Mouse (Mus musculus) heart, postnatal 25 days (tissue): Measurements from ENCODE around the gene Sele. TPM values are rescaled to one million over a fixed set of nuclear protein-coding genes. Genes with fewer than 3 reads are reported as not detected.
"Not testable (repeated sequence)": the region's sequence is repeated elsewhere in the genome, so short reads cannot be mapped to it uniquely, and the experiment has no call there.

Experiments
- DNase-seq: peaks from one replicate; pipeline ENCODE4 v3.0.0; 2022; ENCODE audit warnings: low spot score
- intact Hi-C: fragments of 180-260 bp; cut with DNase I; formaldehyde crosslinking; loops from one replicate; pipeline ENCODE4 v1.15.1; 2025
- total RNA-seq, 2 experiments: library from RNA; stranded (reverse); gene quantifications; 2 replicates each; pipeline ENCODE4 v1.2.3; 2021

Gene Sele
- total RNA-seq, result under 1 TPM; 0.78 to 0.83 TPM

- DNase-seq, result no peak
- intact Hi-C loops, result no loop called here
Measured at GRCm38 (mm10) chr1:164047934-164048333, at the start of gene Sele. Gene Sele (plus strand): TSS chr1:164048234.

- intact Hi-C loops, result no loop called here
- no peak for DNase-seq
Measured at GRCm38 (mm10) chr1:164001831-164002452, 46.1 kb upstream of the Sele start.

GRCm38 (mm10) chr1:164004311-164004710 lies 43.7 kb upstream of the Sele start:
- no peak for DNase-seq
- intact Hi-C loops, result no loop called here

GRCm38 (mm10) chr1:164009235-164009634 lies 38.8 kb upstream of the Sele start:
- intact Hi-C loops, result loop anchor here (1.0 to 5.0 kb wide), 2 partner anchors 129 to 173 kb away; no protein-coding TSS in a partner anchor
- no peak for DNase-seq

- no peak for DNase-seq
- intact Hi-C loops, result loop anchor here (5.0 kb wide), 1 partner anchor 38 kb away; no protein-coding TSS in a partner anchor
Measured at GRCm38 (mm10) chr1:164014616-164015015, 33.4 kb upstream of the Sele start.

- intact Hi-C loops, result loop anchor here (5.0 kb wide), 1 partner anchor 34 kb away; no protein-coding TSS in a partner anchor
- no peak for DNase-seq
Measured at GRCm38 (mm10) chr1:164018221-164018896, 29.7 kb upstream of the Sele start.

GRCm38 (mm10) chr1:164019789-164020188 lies 28.2 kb upstream of the Sele start:
- DNase-seq, result no peak
- intact Hi-C loops, result loop anchor here (5.0 kb wide), 1 partner anchor 33 kb away; no protein-coding TSS in a partner anchor

GRCm38 (mm10) chr1:164020746-164021145 lies 27.3 kb upstream of the Sele start:
- DNase-seq, intact Hi-C loops: not testable (repeated sequence)

- DNase-seq, intact Hi-C loops: not testable (repeated sequence)
Measured at GRCm38 (mm10) chr1:164022106-164022505, 25.9 kb upstream of the Sele start.

- intact Hi-C loops, result no loop called here
- no peak for DNase-seq
Measured at GRCm38 (mm10) chr1:164025685-164026084, 22.3 kb upstream of the Sele start.

GRCm38 (mm10) chr1:164027416-164027815 lies 20.6 kb upstream of the Sele start:
- intact Hi-C loops, result no loop called here
- no peak for DNase-seq

- DNase-seq, result no peak
- intact Hi-C loops, result no loop called here
Measured at GRCm38 (mm10) chr1:164040385-164041135, 7.5 kb upstream of the Sele start.

- peak; percentile 24 for DNase-seq
- intact Hi-C loops, result no loop called here
Measured at GRCm38 (mm10) chr1:164043549-164043948, 4.5 kb upstream of the Sele start.

- DNase-seq, result no peak
- intact Hi-C loops, result loop anchor here (5.0 kb wide), 1 partner anchor 36 kb away; no protein-coding TSS in a partner anchor
Measured at GRCm38 (mm10) chr1:164053561-164053960, 5.5 kb downstream of the Sele start.

GRCm38 (mm10) chr1:164054800-164055199 lies 6.8 kb downstream of the Sele start:
- DNase-seq, result no peak
- intact Hi-C loops, result loop anchor here (5.0 kb wide), 1 partner anchor 37 kb away; no protein-coding TSS in a partner anchor

- intact Hi-C loops, result no loop called here
- no peak for DNase-seq
Measured at GRCm38 (mm10) chr1:164060071-164060470, 12.0 kb downstream of the Sele start.

GRCm38 (mm10) chr1:164061278-164061677 lies 13.2 kb downstream of the Sele start:
- no peak for DNase-seq

GRCm38 (mm10) chr1:164061925-164062324 lies 13.9 kb downstream of the Sele start, which contains the start of gene Sell:
Gene Sell (plus strand): TSS chr1:164061982.
- intact Hi-C loops, result loop anchor here (1.0 kb wide), 1 partner anchor 77 kb away; no protein-coding TSS in a partner anchor
- no peak for DNase-seq

More at GRCm38 (mm10) chr1:164061278-164061677, 13.2 kb downstream of the Sele start:
- intact Hi-C loops, result loop anchor here (1.0 kb wide), 1 partner anchor 78 kb away; no protein-coding TSS in a partner anchor

GRCm38 (mm10) chr1:164062856-164063255 lies 14.8 kb downstream of the Sele start:
- intact Hi-C loops, result no loop called here

GRCm38 (mm10) chr1:164063745-164064144 lies 15.7 kb downstream of the Sele start:
- DNase-seq, result no peak
- intact Hi-C loops, result no loop called here

More at GRCm38 (mm10) chr1:164062856-164063255, 14.8 kb downstream of the Sele start:
- no peak for DNase-seq
